Mouse (Mus musculus) thymus, adult 2 months (tissue): Measurements from ENCODE around the gene Plek.

Experiments used
- CTCF ChIP-seq: fragments of 200-500 bp; IDR thresholded peaks from 2 replicates; pipeline ENCODE4 v1.5.1; 2012; ENCODE audit warnings: mild to moderate bottlenecking, control low read depth, low read length, moderate library complexity, borderline replicate concordance; ENCODE audit not compliant: control insufficient read depth, poor library complexity, insufficient read depth; ENCODE audit errors: extremely low read depth
- POLR2A ChIP-seq: fragments of 200-500 bp; IDR thresholded peaks from 2 replicates; pipeline ENCODE4 v1.6.1; 2012; ENCODE audit warnings: mild to moderate bottlenecking, low read length, control low read depth, moderate library complexity; ENCODE audit not compliant: control insufficient read depth, poor library complexity, insufficient read depth; ENCODE audit errors: extremely low read depth

GRCm38 (mm10) chr11:16932159-16932558 lies 120.0 kb downstream of the Plek start:
- TF ChIP-seq CTCF (no peak), POLR2A (no peak)
